Mouse (Mus musculus) spleen, adult 2 months (tissue): ENCODE data around the gene Neurod1.

Experiments
- CTCF ChIP-seq: fragments of 200-500 bp; IDR thresholded peaks from 2 replicates; pipeline ENCODE4 v1.5.1; 2011; ENCODE audit warnings: mild to moderate bottlenecking, inconsistent platforms; ENCODE audit not compliant: insufficient read depth, insufficient read length, insufficient replicate concordance; ENCODE audit errors: extremely low read depth
- POLR2A ChIP-seq: fragments of 200-500 bp; IDR thresholded peaks from 2 replicates; pipeline ENCODE4 v1.6.1; 2011; ENCODE audit warnings: low read depth, low read length, inconsistent platforms

GRCm38 (mm10) chr2:79457434-79457833, 883 bp upstream of the Neurod1 start:
- TF ChIP-seq CTCF (no peak), POLR2A (no peak)
